Mouse (Mus musculus) embryo, embryonic 10.5 days (tissue): ENCODE data around the gene Pan3.

ENCODE experiments used
- DNase-seq: peaks from one replicate; pipeline ENCODE4 v3.0.0-alpha.2; 2015; ENCODE audit warnings: low spot score

Gene Pan3

DNA sequence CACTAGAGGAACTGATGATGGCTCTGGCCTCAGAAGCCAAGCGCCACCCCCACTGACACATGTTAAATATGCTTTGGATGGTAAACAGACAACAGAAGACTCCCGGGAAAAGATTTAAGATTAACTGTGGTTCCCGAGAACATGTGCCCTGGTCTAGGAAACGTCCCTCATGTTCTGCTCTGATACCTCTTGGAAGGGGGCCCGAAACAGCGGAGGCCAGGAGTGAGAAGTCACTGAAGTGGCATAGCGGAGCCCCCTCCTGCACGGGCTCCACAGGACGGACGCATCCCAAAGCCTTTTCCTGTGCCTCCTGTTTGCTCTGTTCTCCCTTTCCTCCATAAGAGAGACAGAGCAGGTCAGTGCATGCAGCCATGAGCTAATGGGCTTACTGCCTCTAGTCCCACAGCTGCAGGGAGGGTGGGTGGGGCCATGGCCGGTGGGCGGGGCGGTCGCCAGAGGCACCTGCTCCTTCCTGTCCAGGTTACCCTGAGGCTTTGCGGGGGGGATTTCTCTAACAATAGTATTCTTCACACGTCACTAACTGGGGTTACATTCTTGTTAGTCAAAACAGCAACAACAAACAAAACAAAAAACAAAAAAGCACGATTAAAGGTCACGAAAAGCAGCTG is 133.7 kb downstream of the Pan3 start:
- no peak for DNase-seq

DNA sequence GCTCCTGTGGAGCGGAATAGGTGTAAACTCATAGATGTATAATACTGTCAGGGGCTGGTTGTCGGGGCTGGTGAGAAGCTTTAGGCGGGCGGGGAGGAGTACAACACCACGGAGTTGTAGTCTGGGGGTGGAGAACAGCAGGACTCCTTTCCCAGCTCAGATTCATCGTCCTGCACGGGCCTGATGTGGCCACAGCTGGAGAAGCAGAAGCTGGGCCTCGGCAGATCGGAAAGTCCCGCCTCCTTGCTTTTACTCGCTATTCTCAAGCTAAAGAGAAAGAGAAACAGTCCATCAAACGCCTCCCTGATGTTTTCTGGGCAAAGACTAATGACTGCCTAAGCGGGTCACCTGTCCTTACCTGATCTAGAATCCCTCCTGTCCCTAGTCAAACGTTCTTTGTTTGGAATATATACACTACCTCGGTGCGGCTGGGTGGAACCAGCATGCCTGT is 134.2 kb downstream of the Pan3 start:
- no peak for DNase-seq

- no peak for DNase-seq
Measured at GRCm38 (mm10) chr5:147565444-147565843, 135.5 kb downstream of the Pan3 start.

DNA sequence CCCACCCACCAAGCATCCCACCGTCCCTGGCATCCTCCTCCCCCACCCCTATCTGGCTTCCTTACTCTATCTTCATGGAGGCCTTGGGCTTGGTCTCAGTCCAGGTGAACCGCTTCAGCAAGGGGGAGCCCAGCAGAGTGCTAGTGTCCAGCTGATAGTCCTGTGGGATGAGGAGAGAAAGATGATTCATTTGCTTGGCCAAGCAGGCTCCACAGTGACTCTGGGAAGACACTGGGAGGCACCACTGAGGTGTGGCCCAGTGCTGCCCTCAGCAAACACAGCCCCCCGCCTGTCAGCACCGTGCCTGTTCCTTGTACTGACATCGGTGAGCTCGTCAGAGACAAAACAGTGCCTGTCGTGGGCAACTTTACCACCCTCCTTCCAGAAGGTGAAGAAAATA is 136.4 kb downstream of the Pan3 start:
- no peak for DNase-seq

DNA sequence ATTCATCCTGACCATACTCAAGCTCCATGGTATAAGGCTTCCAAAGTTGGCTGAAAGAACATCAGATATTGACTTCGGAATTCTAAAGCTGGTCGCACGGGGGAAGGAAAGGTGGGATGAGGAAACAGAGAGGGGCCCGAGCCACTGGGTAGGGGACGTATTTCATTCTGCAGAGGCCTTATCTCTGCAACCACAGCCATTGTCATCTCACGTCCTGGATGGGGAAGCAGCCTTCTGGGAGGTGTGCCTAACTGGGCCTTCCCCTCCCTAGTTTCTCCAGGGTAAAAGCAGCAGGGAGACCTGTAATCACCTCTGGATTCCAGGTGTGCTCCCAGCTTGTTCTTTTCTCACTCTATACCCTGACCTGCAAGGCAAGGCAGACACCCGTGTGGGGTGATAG is 142.7 kb downstream of the Pan3 start:
- no peak for DNase-seq

DNA sequence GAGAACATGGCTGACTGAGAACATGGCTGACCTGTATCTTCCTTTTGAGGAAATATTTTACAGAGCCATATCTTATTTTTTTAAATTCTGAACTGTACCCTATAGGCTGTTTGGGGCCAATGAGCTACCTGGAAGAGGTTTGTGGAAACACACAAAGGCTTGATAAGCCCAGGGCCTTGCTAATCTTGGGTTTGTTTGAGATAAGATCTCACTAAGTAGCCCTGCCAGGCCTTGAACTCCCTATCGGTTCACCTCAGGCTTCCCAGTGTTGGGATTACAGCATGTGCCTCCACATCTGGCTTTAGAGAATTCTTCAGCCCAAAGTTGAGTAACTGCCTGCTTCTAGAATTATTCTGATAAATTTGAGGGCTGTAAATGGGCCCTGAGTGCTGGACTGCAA is 143.6 kb downstream of the Pan3 start:
- DNase-seq: no peak

GRCm38 (mm10) chr5:147574517-147574916 is 144.6 kb downstream of the Pan3 start:
- no peak for DNase-seq

DNA sequence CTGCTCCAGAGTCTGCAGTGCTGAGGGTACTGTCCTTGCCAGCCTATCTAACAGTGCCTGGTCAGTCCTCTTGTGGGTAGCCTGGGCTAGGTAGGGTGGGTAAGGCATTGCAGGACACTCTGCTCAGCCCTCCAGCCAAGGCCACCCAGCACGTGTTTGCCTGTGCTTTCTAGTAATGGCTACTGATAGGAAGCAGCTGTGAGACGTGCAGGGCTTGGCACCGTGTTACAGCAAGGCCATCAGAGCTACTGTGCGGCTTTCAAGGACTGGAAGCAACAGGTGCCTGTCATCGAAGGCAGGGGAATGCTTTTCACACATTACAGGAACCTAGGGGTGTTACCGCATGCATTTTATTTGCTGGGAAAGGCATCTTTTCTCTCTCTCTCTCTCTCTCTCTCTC is 147.0 kb downstream of the Pan3 start:
- DNase-seq: no peak

GRCm38 (mm10) chr5:147579148-147579547 is 149.2 kb downstream of the Pan3 start:
- no peak for DNase-seq

GRCm38 (mm10) chr5:147579691-147580090 is 149.7 kb downstream of the Pan3 start:
- DNase-seq: no peak

- DNase-seq: no peak
Measured at GRCm38 (mm10) chr5:147580181-147580580, 150.2 kb downstream of the Pan3 start.

GRCm38 (mm10) chr5:147583702-147584298 is 153.8 kb downstream of the Pan3 start:
- peak; percentile 81 for DNase-seq

- no peak for DNase-seq
Measured at GRCm38 (mm10) chr5:147584648-147585047, 154.7 kb downstream of the Pan3 start.

DNA sequence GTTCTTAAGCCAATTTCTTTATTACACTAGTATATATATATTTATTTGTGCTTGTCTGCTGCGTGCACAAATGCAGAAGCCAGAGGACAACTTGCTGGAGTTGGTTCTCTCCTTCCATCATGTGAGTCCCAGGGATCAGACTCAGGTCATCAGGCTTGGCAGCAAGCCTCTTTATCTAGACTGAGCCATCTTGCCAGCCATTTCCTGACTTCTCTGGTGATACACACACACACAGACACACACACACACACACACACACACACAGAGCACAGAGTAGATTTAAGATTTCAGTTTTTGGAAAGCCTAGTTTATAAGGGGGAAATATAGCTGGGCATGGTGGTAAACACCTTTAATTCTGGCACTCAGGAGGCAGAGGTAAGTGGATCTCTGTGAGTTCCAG is 155.1 kb downstream of the Pan3 start:
- no peak for DNase-seq

- peak; percentile 35 for DNase-seq
Measured at GRCm38 (mm10) chr5:147589814-147590213, 159.9 kb downstream of the Pan3 start.

DNA sequence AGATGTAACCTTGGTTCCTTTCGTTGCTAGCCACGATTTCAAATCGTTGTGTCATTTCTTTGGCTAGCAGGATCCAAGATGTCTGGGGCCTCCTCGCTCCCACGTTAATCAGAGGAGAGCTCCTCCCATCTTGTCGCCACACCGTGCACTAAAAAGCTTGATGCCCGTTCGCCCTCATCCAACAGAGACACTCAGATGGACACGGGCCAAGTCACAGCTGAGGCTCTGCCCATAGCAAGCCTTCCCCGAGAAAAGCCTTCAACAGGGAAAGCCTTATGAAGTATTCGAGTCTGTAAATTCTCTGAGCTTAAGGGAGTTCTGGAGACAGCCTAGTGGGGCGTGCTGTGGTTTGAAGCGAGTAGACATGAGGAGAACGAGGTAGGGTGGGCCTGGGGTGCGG is 167.9 kb downstream of the Pan3 start:
- no peak for DNase-seq
